Mouse (Mus musculus) gastrocnemius, postnatal 4 days (tissue): ENCODE measurements around the gene Myzap. TPM values are rescaled to one million over a fixed set of nuclear protein-coding genes. Genes with fewer than 3 reads are reported as not detected.
A peak's percentile ranks its signal among the peaks of the same experiment; 100 is the strongest.

Experiments
- DNase-seq, 2 experiments: peaks; one replicate each; pipeline ENCODE4 v3.0.0; 2021 to 2022; ENCODE audit warnings: low spot score in 2 of 2, mixed read lengths in 2 of 2
- total RNA-seq, 2 experiments: library from RNA; stranded (reverse); gene quantifications; 2 replicates each; pipeline ENCODE4 v1.2.3; 2021

Myzap gene
- total RNA-seq, 2 experiments from 2014 or later = 25.0 to 33.2 TPM

DNA sequence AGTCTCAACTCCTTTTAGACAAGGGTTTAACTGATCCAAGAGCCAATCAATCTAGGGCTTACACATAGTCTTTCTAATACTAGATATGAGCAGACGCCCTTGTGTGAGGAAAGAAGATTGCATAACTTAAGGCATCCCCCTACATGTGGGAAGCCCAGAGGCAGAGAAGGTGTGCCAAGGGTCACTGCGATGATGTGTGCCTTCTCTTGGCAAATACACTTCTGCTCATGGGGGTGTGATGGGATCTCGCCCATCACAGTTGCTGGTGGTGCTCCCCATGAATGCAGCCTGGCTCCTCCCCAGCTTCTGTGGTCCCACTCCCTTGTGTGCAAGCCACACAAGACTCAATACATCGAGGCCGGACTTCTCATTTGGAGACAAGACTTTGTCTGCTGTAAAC, 47.3 kb downstream of the Myzap start:
- DNase-seq = no peak

DNA sequence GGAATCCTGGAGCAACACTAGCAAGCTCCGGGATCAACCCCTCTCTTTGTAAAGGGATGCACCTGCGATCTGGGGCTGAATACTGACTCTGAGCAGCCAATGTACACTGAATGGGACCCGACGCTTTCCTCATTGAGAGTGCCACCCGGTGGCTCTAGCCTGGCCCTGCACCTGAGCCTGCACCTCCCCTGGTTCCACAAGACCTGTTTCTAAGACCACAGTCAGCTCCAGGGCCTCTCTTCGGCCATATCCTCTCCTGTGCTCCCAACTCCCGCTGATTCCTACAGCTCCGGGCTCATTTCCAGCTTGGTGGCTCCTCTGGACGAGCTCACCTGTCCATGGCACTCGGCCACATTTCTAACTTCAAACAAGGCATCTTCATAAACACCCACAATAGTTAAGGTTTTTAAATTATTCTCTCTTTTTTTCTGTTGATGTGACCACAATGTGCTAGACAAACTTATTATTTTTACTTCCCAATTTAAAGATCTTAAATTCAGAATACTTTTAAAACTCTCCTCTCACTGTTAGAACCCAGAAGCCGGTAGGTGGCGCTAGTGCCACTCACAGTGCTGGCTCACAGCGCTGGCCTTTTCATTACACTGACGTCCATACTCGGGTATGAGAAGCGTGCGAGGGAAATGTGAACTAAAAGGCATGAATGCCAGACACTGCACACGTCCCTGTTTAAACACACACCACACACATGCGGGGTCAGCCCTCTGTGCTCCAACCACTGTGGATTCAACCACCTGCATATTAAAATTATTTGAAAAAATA, 48.5 kb downstream of the Myzap start:
- peak; percentile 69 to 88 for DNase-seq

DNA sequence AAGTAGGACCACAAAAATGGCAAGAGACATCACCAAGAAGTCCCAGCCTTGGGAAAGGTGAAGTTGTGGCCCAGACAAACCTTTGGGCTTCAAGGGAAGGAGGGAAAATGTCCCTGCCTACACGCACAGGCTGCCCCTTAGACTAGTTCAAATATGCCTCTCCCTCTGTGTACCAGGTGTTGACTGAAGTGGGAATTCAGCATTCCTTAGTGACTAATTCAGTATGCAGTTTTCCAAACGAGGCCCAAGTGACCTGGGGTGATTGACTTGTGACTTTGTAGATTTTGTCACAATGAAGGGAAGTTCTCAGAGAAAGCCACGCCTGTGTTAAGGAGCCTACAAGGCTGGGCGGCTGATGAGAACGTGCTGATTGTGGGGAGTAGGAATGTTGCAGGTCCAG, 49.9 kb downstream of the Myzap start:
- DNase-seq = no peak

DNA sequence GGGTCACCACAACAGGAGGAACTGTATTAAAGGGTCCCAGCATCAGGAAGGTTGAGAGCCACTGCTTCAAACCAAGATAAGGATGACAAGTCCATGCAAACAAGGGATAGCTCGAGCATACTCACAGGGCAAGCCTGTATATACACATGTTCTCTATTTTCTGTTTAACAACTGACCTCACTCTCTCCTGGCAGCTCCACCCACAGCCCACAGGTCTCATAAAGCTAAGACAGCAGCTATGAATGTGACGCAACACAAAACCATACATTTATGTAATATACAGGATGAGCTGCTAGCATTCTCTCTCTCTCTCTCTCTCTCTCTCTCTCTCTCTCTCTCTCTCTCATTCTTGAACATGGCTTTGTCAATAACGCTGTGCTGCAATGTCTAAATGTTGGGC, 51.4 kb downstream of the Myzap start:
- DNase-seq = no peak

DNA sequence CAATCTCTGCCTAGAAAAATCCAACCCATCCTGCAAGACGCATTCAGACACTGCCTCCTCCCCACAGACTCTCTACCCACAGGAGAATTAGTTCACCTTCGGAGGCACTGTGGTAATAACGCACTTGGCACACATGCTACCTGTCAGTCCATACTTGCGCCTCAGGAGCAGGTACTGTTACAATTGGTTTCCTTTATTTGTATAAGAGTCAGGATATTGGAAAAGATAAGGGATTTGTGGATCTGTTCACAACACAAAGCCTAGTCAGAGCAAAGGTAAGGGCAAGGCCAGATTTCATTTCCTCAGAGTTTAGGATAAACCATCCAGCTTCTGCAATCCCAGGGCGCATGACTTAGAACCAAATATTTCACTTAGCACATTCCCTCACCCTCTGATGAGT, 56.4 kb downstream of the Myzap start:
- DNase-seq = no peak

DNA sequence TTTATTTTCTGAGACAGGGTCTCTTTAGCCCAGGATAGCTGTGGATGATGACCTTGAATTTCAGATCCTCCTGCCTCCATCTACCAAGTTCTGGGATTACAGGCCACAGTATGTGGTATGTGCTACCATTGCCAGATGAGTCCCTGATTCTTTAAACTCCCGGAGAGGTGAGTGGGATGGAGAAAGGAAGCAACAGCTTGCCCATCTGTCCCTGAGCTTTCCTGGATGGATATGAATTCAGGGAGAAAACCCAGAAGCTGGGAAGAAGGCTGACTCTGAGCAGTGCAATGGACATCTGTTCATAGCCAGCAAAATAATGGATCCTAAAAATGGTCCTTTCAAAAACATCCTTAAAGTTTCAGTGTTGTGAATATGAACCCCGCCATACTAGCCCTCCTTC, 57.1 kb downstream of the Myzap start:
- DNase-seq = no peak

DNA sequence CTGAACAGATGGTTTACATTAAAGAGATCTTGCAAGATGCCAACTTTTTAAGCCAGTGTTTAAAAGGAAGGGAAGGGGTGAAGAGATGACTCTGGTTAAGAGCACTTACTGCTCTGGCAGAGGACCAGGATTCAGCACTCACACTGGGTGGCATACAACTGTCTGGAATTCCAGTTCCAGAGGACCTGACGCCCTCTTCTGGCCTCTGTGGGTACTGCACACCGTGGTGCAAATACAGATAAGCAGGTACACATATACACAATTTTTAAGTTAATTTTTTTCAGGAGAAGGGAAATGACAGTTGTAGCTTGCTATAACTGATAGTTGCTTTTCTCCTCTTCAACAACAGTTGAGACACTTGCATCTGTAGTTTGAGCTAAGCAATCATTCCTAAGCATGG, 62.2 kb downstream of the Myzap start:
- DNase-seq = no peak

DNA sequence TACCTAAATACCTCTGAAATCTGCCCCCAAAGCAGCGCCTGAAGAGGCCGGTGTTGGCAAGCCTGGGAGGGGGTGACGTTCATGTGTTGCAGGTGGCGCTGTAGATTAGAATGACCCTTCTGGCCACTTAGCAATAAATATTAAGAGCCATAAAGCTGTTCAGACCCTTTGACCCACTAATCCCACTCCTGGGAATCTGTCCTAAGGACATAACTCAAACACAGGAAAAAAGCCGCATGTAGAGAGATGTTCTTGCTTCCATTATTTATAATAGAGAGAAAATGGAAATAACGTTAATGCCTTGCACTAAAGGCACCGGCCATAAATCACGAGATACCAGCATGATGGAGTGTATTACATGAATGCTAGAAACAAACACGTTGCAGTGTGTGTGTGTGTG, 64.7 kb downstream of the Myzap start:
- no peak for DNase-seq

DNA sequence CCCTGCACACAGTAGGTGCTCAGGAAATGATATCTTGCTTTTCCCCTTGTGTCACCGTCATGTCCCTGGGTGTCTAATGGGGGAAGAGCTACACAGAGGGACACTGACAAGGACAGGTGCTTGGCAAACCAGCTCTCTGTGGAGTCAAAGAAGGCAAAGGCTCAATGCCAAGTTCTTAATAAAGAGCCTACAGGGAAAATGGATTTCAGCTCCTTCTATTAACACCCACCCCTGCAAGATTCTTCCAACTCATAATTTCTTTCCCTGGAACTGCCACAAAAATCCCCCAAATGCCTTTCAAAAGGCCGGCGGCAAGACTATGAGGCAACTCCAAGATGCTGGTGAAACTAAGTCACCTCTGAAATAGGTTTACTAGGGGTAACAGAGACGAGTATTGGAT, 68.3 kb downstream of the Myzap start:
- DNase-seq = no peak

DNA sequence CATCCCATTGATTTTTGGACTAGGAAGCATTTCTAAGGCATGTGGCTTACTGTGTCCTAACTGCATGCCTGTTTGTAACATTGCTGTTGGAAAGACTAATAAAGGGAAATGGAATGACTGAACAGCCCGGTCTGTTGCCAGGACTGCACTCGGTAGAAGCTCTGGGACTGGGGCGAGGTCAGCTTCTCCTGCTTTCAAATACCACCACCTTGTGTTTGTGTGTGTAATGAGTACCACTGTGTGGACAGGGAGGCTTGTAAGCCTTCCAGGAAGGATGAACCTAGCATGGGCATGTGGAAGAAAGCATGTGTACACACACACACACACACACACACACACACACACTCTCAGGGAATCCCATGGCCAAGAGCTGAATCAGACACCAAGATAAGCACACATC, 72.3 kb downstream of the Myzap start:
- DNase-seq = no peak

DNA sequence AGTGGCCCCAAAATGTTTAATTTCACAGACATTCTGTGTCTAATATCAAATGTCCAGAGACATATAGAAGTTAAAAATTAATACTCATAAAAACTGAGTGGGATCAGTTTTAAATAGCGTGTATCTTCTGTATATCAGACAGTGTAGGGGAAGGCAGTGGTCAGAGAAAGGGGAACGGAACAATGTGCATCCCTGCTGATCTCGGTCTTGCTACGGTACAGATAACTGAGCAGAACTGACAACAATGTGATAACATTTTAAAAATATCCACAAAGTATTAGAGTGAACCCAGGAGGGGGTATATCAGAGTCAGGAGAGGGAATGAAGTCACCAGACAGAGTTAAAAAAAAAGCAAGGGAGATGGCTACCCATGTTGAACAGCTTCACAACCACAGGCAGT, 74.7 kb downstream of the Myzap start:
- DNase-seq = no peak

DNA sequence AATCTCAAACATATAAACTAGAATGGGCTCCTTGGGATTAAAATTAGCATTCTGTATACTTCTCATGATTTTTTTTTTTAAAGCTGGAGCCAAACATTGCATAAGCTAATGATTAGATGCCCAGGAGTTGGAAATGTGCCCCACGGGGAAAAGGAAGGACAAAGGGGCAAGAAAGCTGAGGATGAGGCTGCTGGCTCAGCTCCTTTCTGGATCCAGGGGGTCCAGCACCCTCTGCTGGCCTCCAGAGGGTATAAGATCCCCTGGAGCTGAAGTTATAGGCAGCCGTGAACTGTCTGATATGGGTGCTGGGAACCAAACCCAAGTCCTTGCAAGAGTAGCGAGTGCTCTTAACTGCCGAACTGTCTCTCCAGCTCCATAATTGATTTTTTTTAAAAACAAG, 76.3 kb downstream of the Myzap start:
- DNase-seq = no peak

DNA sequence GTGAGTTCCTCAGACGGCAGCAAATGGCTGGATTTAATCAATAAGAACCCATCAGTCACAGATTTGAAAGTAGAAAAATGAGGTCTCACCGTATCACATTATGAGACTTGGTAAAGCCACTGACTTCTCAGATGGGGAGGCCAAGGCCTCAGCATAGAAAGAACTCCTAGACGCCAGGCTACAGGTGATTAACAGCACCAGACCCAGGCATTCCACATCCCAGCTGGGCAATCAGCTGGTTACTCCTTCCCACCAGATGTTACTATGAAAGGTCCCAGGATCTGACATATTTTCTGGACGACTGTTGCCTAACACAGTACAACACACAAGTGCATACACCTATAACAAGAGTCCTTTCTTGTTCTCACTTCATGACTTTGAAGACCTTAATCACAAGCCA, 78.6 kb downstream of the Myzap start:
- no peak for DNase-seq

DNA sequence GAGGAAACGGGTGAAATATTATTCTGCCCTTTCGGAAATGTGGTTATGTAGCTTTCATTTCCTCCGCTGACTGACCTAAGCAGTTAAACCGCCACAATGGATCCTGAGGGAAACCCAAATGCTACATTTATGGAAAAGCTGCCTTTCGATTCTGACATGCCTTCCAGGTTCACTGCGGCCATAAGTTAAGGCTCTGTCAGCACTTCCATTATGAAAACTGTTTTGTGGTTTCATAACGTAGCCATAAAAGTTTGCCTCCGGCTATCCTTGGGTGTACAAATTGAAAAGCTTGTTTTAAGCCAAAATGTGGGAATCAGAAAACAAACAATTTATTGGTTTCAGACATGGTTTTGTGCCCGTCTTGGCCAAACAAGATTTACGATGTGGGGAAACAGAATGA, 79.3 kb downstream of the Myzap start:
- DNase-seq = no peak

DNA sequence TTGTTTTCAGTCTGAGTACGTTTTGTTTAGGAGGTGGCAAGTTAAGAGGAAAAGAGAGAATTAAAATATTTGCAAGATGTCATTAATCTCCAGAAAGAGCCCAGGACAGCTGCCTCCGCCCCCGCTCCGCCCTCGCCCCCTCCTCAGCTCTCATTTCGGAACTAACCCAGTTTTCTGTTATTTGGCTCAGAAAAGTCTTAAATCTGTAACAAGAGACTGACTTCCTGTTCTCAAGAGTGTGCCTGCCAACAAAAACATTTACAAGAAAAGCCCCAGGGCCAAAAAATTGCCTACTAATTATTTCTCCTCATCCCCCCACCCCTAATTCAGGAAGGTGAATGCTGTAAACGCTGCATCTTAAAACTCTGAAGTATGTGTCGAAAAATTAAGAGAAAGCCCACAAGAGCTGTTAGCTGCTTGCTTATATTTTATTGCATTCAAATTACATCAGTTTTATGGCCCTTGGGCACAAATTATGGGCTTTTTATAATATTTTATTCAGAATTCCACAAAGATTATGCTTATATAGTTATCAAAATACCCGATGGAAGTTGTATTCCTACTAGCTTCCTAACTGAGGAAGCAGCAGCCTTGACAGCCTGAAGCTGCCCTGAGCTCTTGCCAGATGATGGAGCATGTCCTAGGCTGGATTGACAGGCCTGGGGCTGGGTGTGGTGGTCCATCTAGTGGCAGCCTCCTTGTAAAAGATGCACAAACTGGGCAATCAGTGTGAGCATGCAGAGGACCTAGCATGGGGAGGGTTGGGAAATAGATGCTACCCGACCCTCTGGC, 93.6 kb downstream of the Myzap start:
- no peak for DNase-seq

DNA sequence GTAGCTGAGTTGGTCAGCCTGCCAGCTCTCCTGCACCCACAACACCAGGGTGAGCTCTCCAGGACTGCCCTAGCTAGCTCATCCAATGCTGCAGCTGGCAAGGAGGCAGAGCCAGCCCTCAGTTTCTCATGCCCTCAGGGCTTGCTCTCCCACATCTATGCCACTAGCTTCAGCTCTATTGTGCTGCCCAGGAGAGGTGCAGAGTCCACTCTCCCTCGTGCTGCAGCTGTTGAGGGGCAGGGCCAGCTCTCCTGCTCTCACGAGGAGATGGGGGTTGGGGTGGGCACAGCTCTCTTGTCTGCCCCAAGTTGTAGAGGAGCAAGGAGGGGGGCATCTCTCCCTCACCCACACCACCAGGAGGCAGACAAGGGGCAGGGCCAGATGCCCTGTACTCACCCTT, 95.5 kb downstream of the Myzap start:
- DNase-seq = no peak

DNA sequence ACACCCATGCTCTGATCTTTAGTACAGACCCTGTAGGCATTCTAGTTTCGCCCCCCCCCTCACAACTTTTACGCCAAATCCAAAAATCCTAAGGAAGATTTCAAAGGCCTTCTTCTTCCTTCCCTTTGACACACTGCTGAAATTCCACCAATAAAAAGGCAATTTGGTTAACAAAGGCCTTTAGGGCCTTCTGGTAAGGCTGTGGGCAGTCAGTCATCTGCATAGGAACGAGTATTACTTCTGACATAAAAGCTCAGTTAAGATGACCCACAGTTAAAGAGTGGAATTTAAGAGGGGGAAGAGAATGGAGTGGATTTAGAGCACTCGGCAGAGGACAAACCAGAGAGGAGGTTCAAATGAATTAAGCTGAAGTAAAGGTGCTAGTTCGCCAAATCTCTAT, 98.4 kb downstream of the Myzap start:
- DNase-seq = no peak

DNA sequence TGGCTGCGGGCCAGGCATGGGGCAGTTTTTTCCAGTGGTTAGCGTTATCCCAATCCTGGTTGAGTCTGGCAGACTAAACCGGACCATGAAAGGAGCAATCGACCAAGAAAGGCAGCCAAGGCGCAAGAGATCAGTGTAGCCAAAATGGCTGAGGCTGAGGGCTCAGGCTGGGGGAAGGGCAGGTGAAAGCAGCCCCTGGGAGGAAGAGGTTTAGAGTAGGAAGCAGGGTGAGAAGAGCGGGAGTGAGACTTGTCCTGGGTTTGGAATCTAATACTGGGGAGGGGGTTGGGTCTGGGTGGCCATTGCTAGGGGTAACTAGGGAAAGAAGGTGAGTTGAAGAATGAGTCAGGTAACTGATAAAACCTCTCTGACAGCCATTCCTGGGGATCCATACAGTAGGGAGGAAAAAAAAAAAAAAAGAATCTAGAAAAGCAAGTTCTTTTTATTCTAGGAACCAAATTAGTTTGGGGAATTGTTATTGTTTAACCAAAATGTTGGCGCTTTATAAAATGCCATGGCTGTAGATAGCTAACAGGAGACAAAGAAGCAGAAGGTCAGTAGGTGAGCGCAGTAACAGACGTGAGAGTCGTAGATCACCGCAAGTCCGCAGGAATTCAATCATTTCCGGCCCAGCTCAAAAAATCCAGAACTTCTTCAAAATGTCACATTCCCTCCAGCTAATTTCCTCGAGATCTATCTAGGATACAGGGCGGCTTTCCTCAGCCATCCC, 99.7 kb downstream of the Myzap start:
- DNase-seq = no peak

DNA sequence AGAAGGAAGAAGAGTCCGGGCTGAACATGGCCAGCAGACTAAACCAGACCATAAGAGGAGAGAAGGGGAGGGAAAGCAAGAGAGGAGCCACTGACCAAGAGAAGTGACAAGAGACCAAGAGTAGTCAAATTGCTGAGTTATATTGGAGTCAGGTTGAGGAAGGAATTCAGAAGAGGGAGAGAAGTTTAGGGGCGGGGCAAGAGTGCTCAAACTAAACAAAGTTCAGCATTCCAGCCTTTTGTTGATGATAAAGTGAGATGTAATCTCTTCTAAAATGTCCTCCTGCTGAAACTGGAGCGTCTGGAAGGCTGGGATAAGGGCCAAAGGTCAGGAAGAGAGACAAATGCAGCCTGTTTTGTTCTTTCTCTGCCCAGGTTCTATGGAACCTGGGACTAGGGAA, 102.1 kb downstream of the Myzap start:
- DNase-seq = no peak

DNA sequence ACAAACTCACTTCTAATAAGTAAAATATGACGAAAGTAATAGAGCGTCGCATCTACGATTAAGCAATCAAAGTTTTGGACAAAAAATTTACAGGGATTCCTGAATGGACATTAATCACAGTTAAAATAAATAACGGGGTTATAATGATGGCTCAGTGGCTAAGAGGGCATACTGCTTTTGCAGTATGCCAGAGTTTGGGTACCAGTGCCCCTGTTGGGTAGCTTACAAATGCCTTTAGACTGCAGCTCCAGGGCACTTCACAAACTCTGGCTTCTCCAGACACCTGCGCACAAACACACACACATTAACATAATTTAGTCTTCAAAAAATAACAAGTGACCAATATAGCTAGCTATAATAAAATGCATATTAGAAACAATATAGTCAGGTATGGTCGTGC, 106.0 kb downstream of the Myzap start:
- DNase-seq = no peak

DNA sequence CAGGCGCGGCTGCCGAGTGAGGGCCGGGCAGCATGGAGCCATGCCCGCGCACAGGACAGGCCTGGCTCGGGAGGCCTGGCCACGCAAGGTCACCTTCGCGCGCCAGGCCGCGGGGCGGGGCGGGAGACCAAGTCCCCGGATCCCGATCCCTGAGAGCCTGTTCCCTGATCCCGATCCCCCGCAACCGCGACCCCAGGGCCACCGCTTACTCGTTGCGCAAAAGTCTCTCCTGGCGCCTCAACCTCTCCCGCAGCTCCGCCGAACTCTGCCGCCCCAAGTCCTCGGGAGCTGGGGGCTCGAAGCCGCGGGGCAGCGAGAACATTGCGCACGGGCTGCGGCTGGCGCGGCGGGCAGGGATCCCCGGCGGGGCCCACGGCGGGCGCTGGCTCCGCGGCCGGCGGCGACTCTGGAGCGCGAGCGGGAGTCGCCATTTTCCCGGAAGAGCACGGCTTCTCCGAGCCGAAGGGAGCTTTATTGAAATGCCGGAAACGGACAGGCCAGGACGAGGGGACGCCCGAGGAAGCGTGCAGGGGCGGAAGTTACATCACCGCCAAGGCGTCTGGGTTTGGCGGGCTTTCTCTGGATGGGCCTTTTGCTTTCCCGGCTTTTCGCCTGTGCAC, 106.6 kb downstream of the Myzap start, which contains the start of gene Polr2m:
Gene Polr2m (minus strand): TSS at position 461 of the 620 bp plus-strand sequence.
- DNase-seq = peak; percentile 84 to 95
